ENCODE assay signal across 9 mouse cellular contexts in the genomic region with DNA sequence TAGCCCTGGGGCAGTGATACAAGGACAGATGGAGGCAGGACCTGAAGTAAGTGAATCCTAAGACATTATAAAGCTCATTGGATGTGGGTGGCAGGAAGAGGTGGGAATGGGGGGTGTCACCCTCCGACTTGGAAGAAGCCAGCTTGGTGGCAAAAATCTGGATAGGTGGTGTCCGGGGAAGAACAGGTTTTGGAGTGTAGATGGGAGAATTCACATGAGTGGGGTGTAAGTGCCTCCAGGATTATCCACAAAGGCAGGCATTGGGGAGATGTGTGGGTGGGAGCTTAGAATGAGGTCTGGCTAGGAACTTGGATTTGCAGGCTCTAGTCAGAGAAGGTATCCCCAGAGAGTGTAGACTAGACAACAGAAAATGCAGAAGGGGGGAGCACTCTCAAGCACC.
"Had no signal": no experiment of that assay in that cellular context is flagged by ENCODE, and none has a peak within 500 bp of the region (broad histone marks: within the 10 kb centered on the region; RNA-seq: fewer than 3 reads in every experiment).

No protein-coding gene starts in this region.

- ATAC-seq: intestine, embryonic 16.5 days; midbrain, embryonic 13.5 days had no signal

- DNase-seq: kidney, adult 2 months; kidney, postnatal 14 days; layer of hippocampus, adult 9-11 months; layer of hippocampus, postnatal 36 days; lung, adult 18-20 months; spleen, adult 18-20 months; thymus, postnatal 36 days had no signal
